Mouse (Mus musculus) embryonic facial prominence, embryonic 12.5 days (tissue): ENCODE measurements around the gene Gm9970. TPM values are rescaled to one million over a fixed set of nuclear protein-coding genes. Genes with fewer than 3 reads are reported as not detected.

Source experiments
- ATAC-seq: fragments of 200-750 bp; cut with Nextera tagmentation; 2 replicates; pipeline ENCODE4 v1.8.0; 2017; ENCODE audit not compliant: insufficient number of reproducible peaks, insufficient read depth, low FRiP score, low TSS enrichment
- H3K27ac ChIP-seq: fragments of 300-500 bp; sonication (generic); 2 replicates; pipeline ENCODE4 v1.5.1; 2016; ENCODE audit warnings: mild to moderate bottlenecking
- H3K27me3 ChIP-seq: fragments of 300-500 bp; sonication (generic); 2 replicates; pipeline ENCODE4 v1.6.1; 2016; ENCODE audit warnings: mild to moderate bottlenecking, moderate library complexity
- H3K36me3 ChIP-seq: fragments of 300-500 bp; sonication (generic); 2 replicates; pipeline ENCODE4 v1.6.1; 2016; ENCODE audit warnings: mild to moderate bottlenecking
- H3K4me1 ChIP-seq: fragments of 300-500 bp; sonication (generic); 2 replicates; pipeline ENCODE4 v1.6.1; 2016
- H3K4me2 ChIP-seq: fragments of 300-500 bp; sonication (generic); replicated peaks from 2 replicates; pipeline ENCODE4 v1.6.1; 2016; ENCODE audit warnings: mild to moderate bottlenecking, moderate library complexity
- H3K4me3 ChIP-seq: fragments of 300-500 bp; sonication (generic); 2 replicates; pipeline ENCODE4 v1.5.1; 2016; ENCODE audit warnings: mild to moderate bottlenecking
- H3K9ac ChIP-seq: fragments of 300-500 bp; sonication (generic); 2 replicates; pipeline ENCODE4 v1.6.1; 2016; ENCODE audit warnings: mild to moderate bottlenecking, moderate library complexity
- H3K9me3 ChIP-seq: fragments of 300-500 bp; sonication (generic); 2 replicates; pipeline ENCODE4 v1.6.1; 2016; ENCODE audit warnings: mild to moderate bottlenecking, moderate library complexity
- WGBS: fragments of 180-500 bp; shearing (Covaris S2); methylation state at CpG from one replicate; pipeline ENCODE4 v1.1.7; 2016; 5-methylcytosine and 5-hydroxymethylcytosine counted together
- polyA plus RNA-seq: library from polyadenylated mRNA; unstranded; fragments of >200 nt; fragmentation: Nextera tagmentation; extraction: Ambion mirVana; gene quantifications from 2 replicates; pipeline ENCODE4 v1.2.1, GENCODE M21; 2016

Gm9970 gene
- polyA plus RNA-seq, 1 experiment from 2014 or later = 0.43 TPM

GRCm38 (mm10) chr5:31254901-31255300, 13.9 kb upstream of the Gm9970 start:
- Histone ChIP-seq H3K27ac (no peak overlapping the region), H3K4me3 (no peak overlapping the region), H3K27me3 (no peaks in the 10 kb centered on the region), H3K36me3 (peaks cover 80% of the 10 kb centered on the region), H3K4me1 (peaks cover 32% of the 10 kb centered on the region), H3K9me3 (no peaks in the 10 kb centered on the region), H3K4me2 (no peak overlapping the region), H3K9ac (no peak overlapping the region)
- ATAC-seq = no peak
- 90% methylated on average over 8 of the region's 8 CpGs for WGBS

DNA sequence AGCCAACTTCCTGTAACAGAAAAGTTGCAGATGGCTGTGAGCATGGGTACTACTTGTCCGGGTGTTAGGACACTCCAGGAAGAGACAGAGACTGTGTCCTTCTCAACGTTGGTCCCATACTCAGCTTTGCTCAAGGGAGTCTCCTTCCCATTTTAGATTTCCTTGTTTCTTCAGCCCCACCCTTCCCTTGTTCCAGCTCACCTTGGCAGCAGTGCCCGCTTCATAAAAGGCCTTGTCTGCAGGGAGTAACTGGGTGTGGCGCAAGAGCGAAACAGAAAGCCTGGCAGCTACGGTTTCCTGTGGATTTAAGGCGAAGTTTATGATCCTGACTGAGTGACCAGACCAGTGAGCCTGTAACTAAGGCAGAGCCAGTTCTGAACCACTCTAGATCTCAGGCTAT, 13.4 kb upstream of the Gm9970 start:
- Histone ChIP-seq H3K9ac (no peak overlapping the region), H3K4me3 (no peak overlapping the region), H3K27me3 (no peaks in the 10 kb centered on the region), H3K4me1 (peaks cover 32% of the 10 kb centered on the region), H3K4me2 (no peak overlapping the region), H3K9me3 (no peaks in the 10 kb centered on the region), H3K27ac (no peak overlapping the region), H3K36me3 (peaks cover 80% of the 10 kb centered on the region)
- no peak for ATAC-seq
- 89% methylated on average over 7 of the region's 7 CpGs for WGBS

DNA sequence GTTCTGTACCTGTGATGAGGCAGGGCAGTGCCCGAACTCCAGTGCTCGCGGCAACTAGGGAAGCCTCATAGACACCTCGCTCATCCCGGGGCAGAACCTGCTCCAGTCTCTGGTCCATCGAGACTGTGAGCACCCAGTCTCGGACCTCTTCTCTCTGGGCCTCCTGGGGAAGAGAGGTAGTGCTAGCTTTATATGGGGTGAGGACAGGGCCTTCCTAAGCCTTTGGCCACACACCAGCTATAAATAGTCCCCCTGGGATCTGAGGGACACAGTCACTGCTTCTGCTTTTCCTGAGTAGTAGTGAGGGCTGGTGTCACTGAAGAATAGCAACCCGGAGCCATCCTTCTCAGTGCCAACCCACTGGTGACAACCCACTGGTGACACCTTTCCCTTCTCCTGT, 12.8 kb upstream of the Gm9970 start:
- peaks cover 32% of the 10 kb centered on the region for H3K4me1 ChIP-seq
- ATAC-seq = no peak
- H3K9me3 ChIP-seq = no peaks in the 10 kb centered on the region
- no peak overlapping the region for H3K27ac ChIP-seq
- H3K4me3 ChIP-seq = no peak overlapping the region; the same call in 1 of the 2 replicates
- H3K36me3 ChIP-seq = peaks cover 81% of the 10 kb centered on the region
- no peak overlapping the region for H3K9ac ChIP-seq
- 92% methylated on average over 8 of the region's 8 CpGs for WGBS
- no peaks in the 10 kb centered on the region for H3K27me3 ChIP-seq
- no peak overlapping the region for H3K4me2 ChIP-seq

- H3K4me1 ChIP-seq = peaks cover 32% of the 10 kb centered on the region
- no peaks in the 10 kb centered on the region for H3K9me3 ChIP-seq
- peak; percentile 29; the same call in 1 of the 2 replicates for ATAC-seq
- no peak overlapping the region; the same call in 1 of the 2 replicates for H3K4me3 ChIP-seq
- H3K36me3 ChIP-seq = peaks cover 85% of the 10 kb centered on the region
- H3K27me3 ChIP-seq = no peaks in the 10 kb centered on the region
- 42% methylated on average over 16 of the region's 16 CpGs for WGBS
- H3K27ac ChIP-seq = peak overlapping the region; percentile 72
- no peak overlapping the region for H3K9ac ChIP-seq
- H3K4me2 ChIP-seq = peak overlapping the region; percentile 49
These were observed 11.9 kb upstream of the Gm9970 start for GRCm38 (mm10) chr5:31252795-31253545.

- no peaks in the 10 kb centered on the region for H3K9me3 ChIP-seq
- H3K4me1 ChIP-seq = peaks cover 32% of the 10 kb centered on the region
- no peak overlapping the region for H3K9ac ChIP-seq
- 52% methylated on average over 10 of the region's 10 CpGs for WGBS
- H3K4me2 ChIP-seq = peak overlapping the region; percentile 49
- H3K27me3 ChIP-seq = no peaks in the 10 kb centered on the region
- ATAC-seq = no peak
- H3K36me3 ChIP-seq = peaks cover 85% of the 10 kb centered on the region
- H3K27ac ChIP-seq = peak overlapping the region; percentile 70
- peak overlapping the region; percentile 31 for H3K4me3 ChIP-seq
These were observed 11.1 kb upstream of the Gm9970 start for GRCm38 (mm10) chr5:31252151-31252550.

DNA sequence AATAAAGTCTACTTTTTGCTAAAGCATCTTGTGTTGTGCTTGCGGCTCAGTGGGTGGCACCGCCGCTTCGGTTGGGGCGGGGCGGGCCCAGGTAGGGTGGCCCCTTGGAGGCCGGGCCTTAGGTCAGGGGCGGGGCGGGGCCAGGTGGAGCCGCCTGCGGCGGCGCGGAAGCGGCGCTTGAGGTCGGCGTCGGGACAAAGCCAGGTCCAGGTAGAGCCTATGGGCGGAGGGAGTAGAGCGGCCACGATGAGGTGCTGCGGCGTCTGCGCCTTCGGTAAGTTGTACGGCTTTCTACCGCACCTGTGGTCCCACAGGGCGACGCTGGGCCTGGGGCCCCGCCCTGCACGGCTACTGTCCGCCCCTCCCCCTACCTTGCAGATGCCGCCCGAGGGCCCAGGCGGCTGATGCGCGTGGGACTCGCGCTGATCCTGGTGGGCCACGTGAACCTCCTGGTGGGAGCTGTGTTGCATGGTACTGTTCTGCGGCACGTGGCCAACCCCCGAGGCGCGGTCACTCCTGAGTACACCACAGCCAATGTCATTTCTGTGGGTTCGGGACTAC, 10.6 kb upstream of the Gm9970 start, which contains the start of gene Krtcap3:
Krtcap3 (plus strand) TSS at position 151 of the 561 bp plus-strand sequence.
- H3K4me3 ChIP-seq = peak within 1 kb of the TSS; percentile 31
- no peaks in the 10 kb centered on the region for H3K27me3 ChIP-seq
- H3K9me3 ChIP-seq = no peaks in the 10 kb centered on the region
- H3K36me3 ChIP-seq = peaks cover 85% of the 10 kb centered on the region
- ATAC-seq = 0 out of 2 replicates have a peak, but pooled peaks have one; percentile 45
- 10% methylated on average over 47 of the region's 47 CpGs for WGBS
- H3K27ac ChIP-seq = peak within 1 kb of the TSS; percentile 72
- H3K9ac ChIP-seq = peak within 1 kb of the TSS; percentile 50
- peak within 1 kb of the TSS; percentile 49 for H3K4me2 ChIP-seq
- peaks cover 32% of the 10 kb centered on the region for H3K4me1 ChIP-seq

DNA sequence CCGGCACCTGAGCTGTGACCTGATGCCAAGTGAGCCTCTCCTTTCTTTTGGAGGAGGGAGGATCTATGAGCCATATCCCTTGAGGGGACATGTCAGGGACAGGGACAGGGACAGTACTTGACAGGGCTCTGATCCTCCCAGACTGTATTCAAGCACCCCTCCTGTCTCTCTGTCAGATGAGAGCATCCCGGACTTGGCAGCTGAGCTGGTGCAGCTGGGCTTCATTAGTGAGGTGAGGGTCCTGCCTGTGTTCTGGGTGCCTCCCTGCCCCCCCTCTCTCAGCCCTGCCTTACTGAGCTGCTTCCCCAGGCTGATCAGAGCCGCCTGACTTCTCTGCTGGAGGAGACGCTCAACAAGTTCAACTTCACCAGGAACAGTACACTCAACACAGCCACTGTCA, 9.7 kb upstream of the Gm9970 start:
- Histone ChIP-seq H3K4me1 (peaks cover 32% of the 10 kb centered on the region), H3K4me2 (peak overlapping the region; percentile 49; the same call in 1 of the 2 replicates), H3K4me3 (no peak overlapping the region), H3K9ac (peak overlapping the region; percentile 17; the same call in 1 of the 2 replicates), H3K36me3 (peaks cover 86% of the 10 kb centered on the region), H3K27me3 (no peaks in the 10 kb centered on the region), H3K9me3 (no peaks in the 10 kb centered on the region), H3K27ac (peak overlapping the region; percentile 70)
- 29% methylated on average over 4 of the region's 4 CpGs for WGBS
- peak; percentile 24; the same call in 1 of the 2 replicates for ATAC-seq

- Histone ChIP-seq H3K36me3 (peaks cover 34% of the 10 kb centered on the region), H3K27ac (no peak overlapping the region), H3K4me2 (peak overlapping the region; percentile 52), H3K4me3 (peak overlapping the region; percentile 94), H3K27me3 (no peaks in the 10 kb centered on the region), H3K9ac (peak overlapping the region; percentile 94), H3K9me3 (no peaks in the 10 kb centered on the region), H3K4me1 (peaks cover 6% of the 10 kb centered on the region)
- ATAC-seq = no peak
- 24% methylated on average over 10 of the region's 10 CpGs for WGBS
These were observed 1.2 kb upstream of the Gm9970 start for GRCm38 (mm10) chr5:31242191-31242590.

DNA sequence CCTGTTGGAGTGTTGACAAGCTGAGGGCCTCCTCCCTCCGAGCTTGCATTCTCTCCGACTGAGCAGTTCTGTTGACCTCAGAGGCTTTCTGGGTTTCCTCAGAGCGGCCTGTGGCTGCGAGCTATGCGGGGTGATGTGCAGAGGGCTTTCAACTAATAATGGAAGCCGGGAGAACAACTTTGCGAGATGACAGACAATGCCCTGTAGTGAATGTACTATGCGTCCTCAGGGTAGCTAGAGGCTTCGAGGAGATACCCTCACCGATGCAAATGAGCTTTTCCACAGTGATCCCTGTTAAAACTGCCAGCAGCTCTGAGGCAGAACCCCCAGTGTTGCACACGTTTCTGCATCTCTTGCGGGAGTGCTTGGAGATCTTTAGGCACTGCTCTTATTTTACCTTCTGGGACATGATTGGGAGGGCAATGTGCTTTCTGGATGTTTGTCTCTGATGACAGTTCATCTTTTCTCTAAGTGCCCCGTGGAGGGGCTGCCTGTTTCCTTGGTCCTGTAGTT, 546 bp upstream of the Gm9970 start:
- H3K4me3 ChIP-seq = peak overlapping the region; percentile 94
- H3K9ac ChIP-seq = peak overlapping the region; percentile 94
- H3K4me1 ChIP-seq = peaks cover 6% of the 10 kb centered on the region
- WGBS = under 1% methylated on average over 13 of the region's 13 CpGs
- peak overlapping the region; percentile 98 for H3K27ac ChIP-seq
- ATAC-seq = 0 out of 2 replicates have a peak, but pooled peaks have one; percentile 3
- peak overlapping the region; percentile 52 for H3K4me2 ChIP-seq
- peaks cover 1% of the 10 kb centered on the region; the same call in 1 of the 2 replicates for H3K9me3 ChIP-seq
- peaks cover 30% of the 10 kb centered on the region for H3K36me3 ChIP-seq
- no peaks in the 10 kb centered on the region for H3K27me3 ChIP-seq

- Histone ChIP-seq H3K9me3 (no peaks in the 10 kb centered on the region), H3K27me3 (no peaks in the 10 kb centered on the region), H3K4me2 (no peak overlapping the region), H3K9ac (no peak overlapping the region), H3K36me3 (no peaks in the 10 kb centered on the region), H3K4me1 (no peaks in the 10 kb centered on the region), H3K4me3 (no peak overlapping the region), H3K27ac (no peak overlapping the region)
- ATAC-seq = no peak
- WGBS = 81% methylated on average over 1 of the region's 1 CpGs
These were observed 14.4 kb downstream of the Gm9970 start for GRCm38 (mm10) chr5:31226641-31227040.

DNA sequence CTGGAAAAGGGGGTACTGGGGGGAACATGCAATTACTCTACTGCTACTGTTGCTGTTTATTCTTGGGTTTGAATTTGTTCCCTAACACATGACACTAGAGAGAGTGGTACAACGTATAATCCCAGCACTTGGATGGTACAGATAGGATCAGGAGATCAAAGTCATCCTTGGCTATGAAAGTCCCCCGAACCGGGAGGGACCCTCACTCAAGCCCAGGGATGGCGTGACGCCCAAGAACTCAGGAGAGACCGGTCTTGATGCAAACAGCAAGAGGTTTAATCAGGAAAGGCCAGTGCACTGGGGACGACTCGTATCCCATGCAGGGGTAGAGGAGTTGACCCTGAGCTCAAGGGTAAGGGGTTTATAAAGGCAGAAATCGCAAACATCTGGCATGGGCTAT, 18.3 kb downstream of the Gm9970 start:
- no peak overlapping the region for H3K9ac ChIP-seq
- H3K4me2 ChIP-seq = no peak overlapping the region
- no peak overlapping the region for H3K4me3 ChIP-seq
- peaks cover 6% of the 10 kb centered on the region for H3K4me1 ChIP-seq
- H3K27ac ChIP-seq = no peak overlapping the region
- H3K27me3 ChIP-seq = no peaks in the 10 kb centered on the region
- no peaks in the 10 kb centered on the region for H3K36me3 ChIP-seq
- whole genome bisulfite sequencing = 90% methylated on average over 9 of the region's 9 CpGs
- no peak for ATAC-seq
- H3K9me3 ChIP-seq = no peaks in the 10 kb centered on the region
